Mouse (Mus musculus): ENCODE data around the gene Crtam.

GRCm38 (mm10) chr9:41012456-41012855 lies 8.0 kb upstream of the Crtam start:
- no peak for TF ChIP-seq POLR2A (IDR thresholded peaks at IDR 0.05; ENCODE audit: insufficient read length, low read depth)
- TF ChIP-seq E2F4 (IDR thresholded peaks at IDR 0.05; ENCODE audit: insufficient read depth): no peak
- no peak for TF ChIP-seq POLR2AphosphoS2 (IDR thresholded peaks at IDR 0.05; ENCODE audit: insufficient read length, low read depth)
- no peak for TF ChIP-seq TCF3 (IDR thresholded peaks at IDR 0.05; ENCODE audit: insufficient read length, low read depth)
- TF ChIP-seq USF1 (IDR thresholded peaks at IDR 0.05; ENCODE audit: low read depth): no peak
- TF ChIP-seq SRF (IDR thresholded peaks at IDR 0.05; ENCODE audit: control insufficient read depth, insufficient read length, low read depth): no peak
- no peak for TF ChIP-seq CEBPB (IDR thresholded peaks at IDR 0.05; ENCODE audit: insufficient read depth, poor library complexity, severe bottlenecking)
- TF ChIP-seq MYOD1 (IDR thresholded peaks at IDR 0.05; ENCODE audit: control insufficient read depth in 1 of 3, insufficient read length in 2 of 3, low read depth in 2 of 3): no peak
- TF ChIP-seq REST (IDR thresholded peaks at IDR 0.05; ENCODE audit: insufficient read depth, insufficient read length): no peak
